Mouse (Mus musculus): ENCODE data around the gene Capza1. TPM values are rescaled to one million over a fixed set of nuclear protein-coding genes. Genes with fewer than 3 reads are reported as not detected.

Capza1 gene
- 44.1 and 50.9 TPM in 2 replicates for polyA plus RNA-seq (2015; fragmentation: Nextera tagmentation; extraction: Ambion mirVana)

DNA sequence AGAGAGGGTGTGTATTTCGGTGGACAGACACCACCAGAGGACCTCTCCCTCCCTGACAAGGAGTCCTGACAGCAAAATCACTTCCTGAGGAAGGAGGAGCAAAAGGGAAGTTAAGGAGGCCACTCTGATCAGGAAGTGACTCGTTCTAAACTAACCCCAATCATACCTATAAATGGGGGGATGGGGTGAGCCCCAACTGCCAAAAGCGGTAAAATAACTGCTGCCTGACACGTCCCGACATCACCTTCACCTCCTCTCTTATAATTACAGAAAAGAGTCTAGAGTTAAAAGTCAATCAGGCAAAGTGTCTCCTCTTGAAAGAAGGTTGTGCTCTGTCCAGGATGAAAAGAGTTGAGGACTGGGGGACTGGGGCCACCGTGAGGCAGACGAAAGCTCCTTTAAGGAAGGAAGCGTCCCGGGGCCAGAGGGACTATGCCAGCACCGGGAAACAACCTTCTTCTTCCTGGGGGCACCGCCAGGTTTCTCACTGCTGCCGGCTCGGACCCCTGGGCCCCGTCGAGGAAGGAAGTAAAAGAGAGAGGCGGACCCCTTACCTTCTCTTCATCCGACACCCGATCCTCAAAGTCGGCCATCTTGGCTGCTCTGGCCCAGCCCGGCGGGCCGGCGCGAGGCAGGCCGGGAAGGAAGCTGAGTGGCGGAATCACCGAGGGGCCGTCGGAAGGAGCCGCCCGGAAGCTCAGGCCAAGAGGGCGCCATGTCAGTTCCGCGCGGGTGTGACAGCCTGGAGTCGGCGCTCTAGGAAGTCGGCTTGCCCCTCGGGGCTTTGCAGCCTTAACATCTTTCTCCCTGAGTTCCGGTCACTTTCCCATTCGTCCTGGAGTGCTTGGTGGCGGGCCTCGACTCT is at the start of gene Capza1, which contains the start of gene St7l:
TSS of gene Capza1 (minus strand) at position 720 of the 865 bp plus-strand sequence.
TSS of gene St7l (plus strand) at position 220 of the 865 bp plus-strand sequence.
- WGBS (ENCODE audit: insufficient replicate concordance): under 1% methylated on average over 43 of the region's 43 CpGs
- H3K9ac ChIP-seq (replicated peaks): peak within 1 kb of the TSS; percentile 89
- DNase-seq (peak; percentile 91), ATAC-seq (peak; percentile 94)
- H3K36me3 ChIP-seq (replicated peaks; ENCODE audit: insufficient read depth, low read length): no peaks in the 10 kb centered on the region
- H3K4me3 ChIP-seq (ENCODE audit: low read depth, low read length): peak within 1 kb of the TSS; percentile 79
- H3K9me3 ChIP-seq (ENCODE audit: low read length): no peaks in the 10 kb centered on the region
- no peaks in the 10 kb centered on the region for H3K27me3 ChIP-seq (ENCODE audit: insufficient read depth, low read length)
- TF ChIP-seq EP300 (IDR thresholded peaks at IDR 0.05; ENCODE audit: low read depth): 0 out of 2 replicates have a peak, but pooled peaks have one; percentile 16
- peak; percentile 20; the same call in 1 of the 2 replicates for TF ChIP-seq CTCF (IDR thresholded peaks at IDR 0.05; ENCODE audit: low read depth)
- H3K27ac ChIP-seq (ENCODE audit: low read depth): peak within 1 kb of the TSS; percentile 98
- peaks cover 30% of the 10 kb centered on the region for H3K4me1 ChIP-seq (ENCODE audit: insufficient read depth)
- H3K4me2 ChIP-seq (ENCODE audit: low read depth, low read length): peak within 1 kb of the TSS; percentile 77

DNA sequence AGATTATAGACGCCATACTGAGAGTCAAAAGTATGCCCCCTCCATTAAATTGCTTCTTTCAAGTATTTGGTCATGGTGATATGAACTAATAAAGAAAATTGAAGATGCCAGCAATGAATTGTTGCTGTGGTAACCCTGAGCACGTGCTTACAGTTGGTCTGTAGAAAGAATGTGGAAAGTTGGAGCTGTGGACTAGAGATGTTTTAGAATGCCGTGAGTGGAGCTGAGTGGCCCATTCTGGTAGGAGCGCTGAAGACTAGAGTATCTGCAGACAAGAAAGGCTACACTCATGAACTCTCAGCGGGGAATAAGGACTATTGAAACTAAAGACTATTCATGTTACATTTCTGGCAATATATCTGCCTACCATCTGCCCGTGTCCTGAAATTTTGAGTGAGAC is 44.9 kb upstream of the Capza1 start:
- Histone ChIP-seq H3K27ac (ENCODE audit: low read depth) (no peak overlapping the region), H3K4me2 (ENCODE audit: low read depth, low read length) (no peak overlapping the region), H3K9ac (replicated peaks) (no peak overlapping the region), H3K4me1 (ENCODE audit: insufficient read depth) (no peaks in the 10 kb centered on the region), H3K9me3 (ENCODE audit: low read length) (no peaks in the 10 kb centered on the region), H3K4me3 (ENCODE audit: low read depth, low read length) (no peak overlapping the region), H3K27me3 (ENCODE audit: insufficient read depth, low read length) (no peaks in the 10 kb centered on the region), H3K36me3 (replicated peaks; ENCODE audit: insufficient read depth, low read length) (peaks cover 15% of the 10 kb centered on the region; the same call in 1 of the 2 replicates)
- DNase-seq (no peak), ATAC-seq (no peak)
- TF ChIP-seq EP300 (IDR thresholded peaks at IDR 0.05; ENCODE audit: low read depth) (no peak), CTCF (IDR thresholded peaks at IDR 0.05; ENCODE audit: low read depth) (no peak)
- 88% methylated on average over 6 of the region's 6 CpGs for WGBS (ENCODE audit: insufficient replicate concordance)

GRCm38 (mm10) chr3:104906007-104906406 is 41.7 kb upstream of the Capza1 start:
- no peaks in the 10 kb centered on the region for H3K27me3 ChIP-seq (ENCODE audit: insufficient read depth, low read length)
- no peak for DNase-seq
- peaks cover 19% of the 10 kb centered on the region; the same call in 1 of the 2 replicates for H3K36me3 ChIP-seq (replicated peaks; ENCODE audit: insufficient read depth, low read length)
- H3K4me3 ChIP-seq (ENCODE audit: low read depth, low read length): no peak overlapping the region
- TF ChIP-seq EP300 (IDR thresholded peaks at IDR 0.05; ENCODE audit: low read depth): no peak
- no peak for TF ChIP-seq CTCF (IDR thresholded peaks at IDR 0.05; ENCODE audit: low read depth)
- H3K4me2 ChIP-seq (ENCODE audit: low read depth, low read length): no peak overlapping the region
- H3K9ac ChIP-seq (replicated peaks): no peak overlapping the region
- 85% methylated on average over 3 of the region's 3 CpGs for WGBS (ENCODE audit: insufficient replicate concordance)
- no peak overlapping the region for H3K27ac ChIP-seq (ENCODE audit: low read depth)
- H3K4me1 ChIP-seq (ENCODE audit: insufficient read depth): no peaks in the 10 kb centered on the region
- no peaks in the 10 kb centered on the region for H3K9me3 ChIP-seq (ENCODE audit: low read length)
- no peak for ATAC-seq

- WGBS (ENCODE audit: insufficient replicate concordance): 83% methylated on average over 4 of the region's 4 CpGs
- H3K4me1 ChIP-seq (ENCODE audit: insufficient read depth): no peaks in the 10 kb centered on the region
- no peak overlapping the region for H3K4me2 ChIP-seq (ENCODE audit: low read depth, low read length)
- no peak for DNase-seq
- ATAC-seq: no peak
- no peak overlapping the region for H3K9ac ChIP-seq (replicated peaks)
- H3K36me3 ChIP-seq (replicated peaks; ENCODE audit: insufficient read depth, low read length): peaks cover 16% of the 10 kb centered on the region; the same call in 1 of the 2 replicates
- H3K4me3 ChIP-seq (ENCODE audit: low read depth, low read length): no peak overlapping the region
- H3K9me3 ChIP-seq (ENCODE audit: low read length): no peaks in the 10 kb centered on the region
- H3K27me3 ChIP-seq (ENCODE audit: insufficient read depth, low read length): no peaks in the 10 kb centered on the region
- TF ChIP-seq CTCF (IDR thresholded peaks at IDR 0.05; ENCODE audit: low read depth): no peak
- no peak for TF ChIP-seq EP300 (IDR thresholded peaks at IDR 0.05; ENCODE audit: low read depth)
- no peak overlapping the region for H3K27ac ChIP-seq (ENCODE audit: low read depth)
Measured at GRCm38 (mm10) chr3:104905389-104905788, 41.1 kb upstream of the Capza1 start.

- WGBS (ENCODE audit: insufficient replicate concordance): 86% methylated on average over 4 of the region's 4 CpGs
- no peak for ATAC-seq
Measured at GRCm38 (mm10) chr3:104901154-104901553, 36.8 kb upstream of the Capza1 start.

GRCm38 (mm10) chr3:104896141-104896540 is 31.8 kb upstream of the Capza1 start:
- Histone ChIP-seq H3K27me3 (ENCODE audit: insufficient read depth, low read length) (no peaks in the 10 kb centered on the region), H3K4me1 (ENCODE audit: insufficient read depth) (no peaks in the 10 kb centered on the region), H3K36me3 (replicated peaks; ENCODE audit: insufficient read depth, low read length) (peaks cover 24% of the 10 kb centered on the region), H3K9ac (replicated peaks) (no peak overlapping the region), H3K4me3 (ENCODE audit: low read depth, low read length) (no peak overlapping the region), H3K27ac (ENCODE audit: low read depth) (no peak overlapping the region), H3K9me3 (ENCODE audit: low read length) (no peaks in the 10 kb centered on the region), H3K4me2 (ENCODE audit: low read depth, low read length) (no peak overlapping the region)
- no peak for TF ChIP-seq EP300 (IDR thresholded peaks at IDR 0.05; ENCODE audit: low read depth)
- no peak for TF ChIP-seq CTCF (IDR thresholded peaks at IDR 0.05; ENCODE audit: low read depth)
- no peak for DNase-seq
- no peak for ATAC-seq
- 84% methylated on average over 3 of the region's 3 CpGs for WGBS (ENCODE audit: insufficient replicate concordance)

More at GRCm38 (mm10) chr3:104901154-104901553, 36.8 kb upstream of the Capza1 start:
- Histone ChIP-seq H3K27ac (ENCODE audit: low read depth) (no peak overlapping the region), H3K27me3 (ENCODE audit: insufficient read depth, low read length) (no peaks in the 10 kb centered on the region), H3K4me2 (ENCODE audit: low read depth, low read length) (no peak overlapping the region), H3K9ac (replicated peaks) (no peak overlapping the region), H3K4me3 (ENCODE audit: low read depth, low read length) (no peak overlapping the region), H3K4me1 (ENCODE audit: insufficient read depth) (no peaks in the 10 kb centered on the region), H3K36me3 (replicated peaks; ENCODE audit: insufficient read depth, low read length) (peaks cover 24% of the 10 kb centered on the region), H3K9me3 (ENCODE audit: low read length) (no peaks in the 10 kb centered on the region)
- TF ChIP-seq EP300 (IDR thresholded peaks at IDR 0.05; ENCODE audit: low read depth): no peak
- no peak for TF ChIP-seq CTCF (IDR thresholded peaks at IDR 0.05; ENCODE audit: low read depth)
- no peak for DNase-seq
